ENCODE assay signal across 24 mouse cellular contexts in genomic region chr2:5028047-5028446, GRCm38 (mm10). TPM values are rescaled to one million over a fixed set of nuclear protein-coding genes. Genes with fewer than 3 reads are reported as not detected.
A peak's percentile ranks its signal among the peaks of the same experiment; 100 is the strongest.
DNase-seq lines count a peak whose midpoint lies in the region; ATAC-seq and TF ChIP-seq lines count a peak whose summit lies in the region.
"Had no signal": no experiment of that assay in that cellular context is flagged by ENCODE, and none has a peak within 500 bp of the region (broad histone marks: within the 10 kb centered on the region; RNA-seq: fewer than 3 reads in every experiment).

No protein-coding gene starts in this region.

- no peak overlapping the region for H3K9ac ChIP-seq in intestine, embryonic 16.5 days (ENCODE audit: low read depth, low read length)
- H3K9ac ChIP-seq in hindbrain, embryonic 11.5 days (ENCODE audit: low read depth, low read length): no peak overlapping the region
- no peak overlapping the region for H3K9ac ChIP-seq in forebrain, embryonic 12.5 days
- H3K9ac ChIP-seq: hindbrain, embryonic 13.5 days; stomach, embryonic 15.5 days had no signal

- 0 out of 2 replicates have a peak overlapping the region, but pooled peaks have one; percentile 17 for H3K27ac ChIP-seq in heart, embryonic 10.5 days
- no peak overlapping the region for H3K27ac ChIP-seq in intestine, embryonic 16.5 days (ENCODE audit: low read length)
- H3K27ac ChIP-seq in hindbrain, embryonic 11.5 days (ENCODE audit: low read depth, low read length): no peak overlapping the region
- H3K27ac ChIP-seq in forebrain, embryonic 12.5 days: no peak overlapping the region
- H3K27ac ChIP-seq: hindbrain, embryonic 13.5 days; limb, embryonic 10.5 days; macrophage; stomach, embryonic 15.5 days had no signal

- H3K27me3 ChIP-seq in E14TG2a.4 (ENCODE audit: insufficient read depth, low read length): no peaks in the 10 kb centered on the region
- H3K27me3 ChIP-seq in heart, embryonic 10.5 days (ENCODE audit: insufficient read depth, poor library complexity, severe bottlenecking): no peaks in the 10 kb centered on the region
- no peaks in the 10 kb centered on the region for H3K27me3 ChIP-seq in intestine, embryonic 16.5 days (replicated peaks; ENCODE audit: control insufficient read depth, insufficient read depth, low read length)
- H3K27me3 ChIP-seq in hindbrain, embryonic 11.5 days (ENCODE audit: control insufficient read depth, insufficient read depth, low read length): no peaks in the 10 kb centered on the region
- H3K27me3 ChIP-seq in forebrain, embryonic 12.5 days: no peaks in the 10 kb centered on the region
- H3K27me3 ChIP-seq: CH12.LX; hindbrain, embryonic 13.5 days; stomach, embryonic 15.5 days had no signal

- H3K36me3 ChIP-seq in E14TG2a.4 (ENCODE audit: insufficient read depth, low read length): peaks cover 7% of the 10 kb centered on the region; the same call in 1 of the 2 replicates
- H3K36me3 ChIP-seq in heart, embryonic 10.5 days: no peaks in the 10 kb centered on the region
- no peaks in the 10 kb centered on the region for H3K36me3 ChIP-seq in intestine, embryonic 16.5 days (ENCODE audit: control insufficient read depth, insufficient read depth, low read length)
- H3K36me3 ChIP-seq in hindbrain, embryonic 11.5 days (ENCODE audit: control insufficient read depth, insufficient read depth, low read length): no peaks in the 10 kb centered on the region
- H3K36me3 ChIP-seq in forebrain, embryonic 12.5 days (replicated peaks): no peaks in the 10 kb centered on the region
- H3K36me3 ChIP-seq: hindbrain, embryonic 13.5 days; stomach, embryonic 15.5 days had no signal

- H3K9me3 ChIP-seq in E14TG2a.4 (ENCODE audit: low read length): no peaks in the 10 kb centered on the region
- no peaks in the 10 kb centered on the region for H3K9me3 ChIP-seq in heart, embryonic 10.5 days
- H3K9me3 ChIP-seq in intestine, embryonic 16.5 days (ENCODE audit: control insufficient read depth, low read length): no peaks in the 10 kb centered on the region
- no peaks in the 10 kb centered on the region for H3K9me3 ChIP-seq in hindbrain, embryonic 11.5 days (ENCODE audit: control insufficient read depth, low read length)
- H3K9me3 ChIP-seq in forebrain, embryonic 12.5 days: no peaks in the 10 kb centered on the region
- H3K9me3 ChIP-seq: hindbrain, embryonic 13.5 days; limb, embryonic 10.5 days; stomach, embryonic 15.5 days had no signal

- no peak for TF ChIP-seq CTCF in E14TG2a.4 (conservative IDR thresholded peaks at IDR 0.05; ENCODE audit: low read length)

- peak; percentile 55 for DNase-seq in ZHBTc4 (ENCODE audit: low read depth, low spot score)
- DNase-seq in heart, embryonic 10.5 days (ENCODE audit: low spot score): no peak
- no peak for DNase-seq in hindbrain, embryonic 11.5 days (ENCODE audit: low spot score)
- DNase-seq in cerebellum, adult 9-11 months: no peak
- DNase-seq: adrenal gland, postnatal 14 days; B cell, adult 2 months; cerebellum, adult 8-10 months; kidney, adult 8-10 months; kidney, postnatal 10 days; liver; right cerebral cortex, postnatal 4 days; thymus, postnatal 36 days had no signal

- peak; percentile 64; the same call in 1 of the 2 replicates for ATAC-seq in intestine, embryonic 16.5 days
- no peak for ATAC-seq in hindbrain, embryonic 11.5 days (ENCODE audit: low FRiP score)
- ATAC-seq in forebrain, embryonic 12.5 days (ENCODE audit: low FRiP score): no peak
- ATAC-seq: forebrain, embryonic 16.5 days had no signal

- H3K4me1 ChIP-seq in E14TG2a.4 (replicated peaks; ENCODE audit: low read depth, low read length): peaks cover 37% of the 10 kb centered on the region
- peaks cover 10% of the 10 kb centered on the region; the same call in 1 of the 2 replicates for H3K4me1 ChIP-seq in heart, embryonic 10.5 days
- H3K4me1 ChIP-seq in intestine, embryonic 16.5 days (ENCODE audit: control insufficient read depth, insufficient read depth, low read length): peaks cover 3% of the 10 kb centered on the region; the same call in 1 of the 2 replicates
- no peaks in the 10 kb centered on the region for H3K4me1 ChIP-seq in hindbrain, embryonic 11.5 days (replicated peaks; ENCODE audit: control insufficient read depth, insufficient read depth, low read length)
- peaks cover 4% of the 10 kb centered on the region; the same call in 1 of the 2 replicates for H3K4me1 ChIP-seq in forebrain, embryonic 12.5 days
- H3K4me1 ChIP-seq: hindbrain, embryonic 13.5 days; stomach, embryonic 15.5 days had no signal

- WGBS in heart, embryonic 10.5 days: 79% methylated on average over 7 of the region's 7 CpGs
- WGBS in intestine, embryonic 16.5 days: 79% methylated on average over 7 of the region's 7 CpGs
- WGBS in hindbrain, embryonic 11.5 days: 85% methylated on average over 7 of the region's 7 CpGs
- WGBS in forebrain, embryonic 12.5 days: 91% methylated on average over 7 of the region's 7 CpGs

- H3K4me2 ChIP-seq in intestine, embryonic 16.5 days (ENCODE audit: low read depth, low read length): no peak overlapping the region
- H3K4me2 ChIP-seq in hindbrain, embryonic 11.5 days (replicated peaks; ENCODE audit: low read depth, low read length): no peak overlapping the region
- no peak overlapping the region for H3K4me2 ChIP-seq in forebrain, embryonic 12.5 days
- H3K4me2 ChIP-seq: hindbrain, embryonic 13.5 days; stomach, embryonic 15.5 days had no signal

- 0 out of 2 replicates have a peak overlapping the region, but pooled peaks have one; percentile 1 for H3K4me3 ChIP-seq in E14TG2a.4 (replicated peaks; ENCODE audit: low read length)
- no peak overlapping the region for H3K4me3 ChIP-seq in heart, embryonic 10.5 days
- no peak overlapping the region for H3K4me3 ChIP-seq in intestine, embryonic 16.5 days (ENCODE audit: low read length)
- no peak overlapping the region for H3K4me3 ChIP-seq in hindbrain, embryonic 11.5 days (ENCODE audit: low read depth, low read length)
- H3K4me3 ChIP-seq in forebrain, embryonic 12.5 days (replicated peaks): no peak overlapping the region
- H3K4me3 ChIP-seq: hindbrain, embryonic 13.5 days; limb, embryonic 10.5 days; stomach, embryonic 15.5 days had no signal

RNA-seq across cellular contexts. Expression of gene Mcm10, which starts 15.5 kb away (rescaled TPM):
- 31.8 and 43.5 TPM in 2 replicates for polyA plus RNA-seq in heart, embryonic 10.5 days (2016; fragmentation: Nextera tagmentation; extraction: Ambion mirVana)
- polyA plus RNA-seq in intestine, embryonic 16.5 days (2015; fragmentation: Nextera tagmentation; extraction: Ambion mirVana): 28.4 and 30.0 TPM in 2 replicates
- 34.4 and 44.0 TPM in 2 replicates for polyA plus RNA-seq in hindbrain, embryonic 11.5 days (2014; fragmentation: Nextera tagmentation; extraction: Ambion mirVana)
- 44.5 and 46.3 TPM in 2 replicates for polyA plus RNA-seq in forebrain, embryonic 12.5 days (2016; fragmentation: Nextera tagmentation; extraction: Ambion mirVana)

RNA-seq across cellular contexts. Expression of gene Optn, which starts 35.8 kb away (rescaled TPM):
- polyA plus RNA-seq in heart, embryonic 10.5 days (2016; fragmentation: Nextera tagmentation; extraction: Ambion mirVana): 10.0 and 13.2 TPM in 2 replicates
- 28.7 and 36.9 TPM in 2 replicates for polyA plus RNA-seq in intestine, embryonic 16.5 days (2015; fragmentation: Nextera tagmentation; extraction: Ambion mirVana)
- 5.1 and 6.6 TPM in 2 replicates for polyA plus RNA-seq in hindbrain, embryonic 11.5 days (2014; fragmentation: Nextera tagmentation; extraction: Ambion mirVana)
- polyA plus RNA-seq in forebrain, embryonic 12.5 days (2016; fragmentation: Nextera tagmentation; extraction: Ambion mirVana): 2.5 and 3.3 TPM in 2 replicates

RNA-seq across cellular contexts. Expression of gene Ucma, which starts 52.1 kb away (rescaled TPM):
- not detected in 2 replicates for polyA plus RNA-seq in heart, embryonic 10.5 days (2016; fragmentation: Nextera tagmentation; extraction: Ambion mirVana)
- polyA plus RNA-seq in intestine, embryonic 16.5 days (2015; fragmentation: Nextera tagmentation; extraction: Ambion mirVana): not detected in 2 replicates
- polyA plus RNA-seq in hindbrain, embryonic 11.5 days (2014; fragmentation: Nextera tagmentation; extraction: Ambion mirVana): 0.38 TPM in 1 of 2 replicates, not detected in the other
- 0.55 TPM in 1 of 2 replicates, not detected in the other for polyA plus RNA-seq in forebrain, embryonic 12.5 days (2016; fragmentation: Nextera tagmentation; extraction: Ambion mirVana)
- polyA plus RNA-seq: forebrain, embryonic 16.5 days; limb, embryonic 10.5 days; liver, embryonic 16.5 days; lung, embryonic 16.5 days; macrophage; neural tube, embryonic 14.5 days; stomach, embryonic 15.5 days had no signal
